Mouse (Mus musculus): Measurements from ENCODE around the gene Agbl4. TPM values are rescaled to one million over a fixed set of nuclear protein-coding genes. Genes with fewer than 3 reads are reported as not detected.
"Not testable (repeated sequence)": the region's sequence is repeated elsewhere in the genome, so short reads cannot be mapped to it uniquely, and the experiment has no call there.

Agbl4 gene
- polyA plus RNA-seq, 1 experiment from 2014 or later = 0.74 TPM

- H3K9ac ChIP-seq = no peak overlapping the region
- no peak overlapping the region for H3K4me2 ChIP-seq
- H3K4me1 ChIP-seq = no peaks in the 10 kb centered on the region
- no peaks in the 10 kb centered on the region for H3K36me3 ChIP-seq
- 41% methylated on average over 2 of the region's 2 CpGs for WGBS
- no peak for ATAC-seq (ENCODE audit: insufficient number of reproducible peaks, insufficient read depth, low FRiP score, low TSS enrichment, low read depth)
- H3K9me3 ChIP-seq = no peaks in the 10 kb centered on the region
- H3K27me3 ChIP-seq = no peaks in the 10 kb centered on the region
- H3K4me3 ChIP-seq = no peak overlapping the region
- H3K27ac ChIP-seq = peak overlapping the region; percentile 39; the same call in 1 of the 2 replicates
Measured at GRCm38 (mm10) chr4:111181478-111181877, 784.0 kb downstream of the Agbl4 start.

GRCm38 (mm10) chr4:111200100-111200499 is 802.6 kb downstream of the Agbl4 start:
- no peak overlapping the region for H3K27ac ChIP-seq
- no peak overlapping the region for H3K4me2 ChIP-seq
- H3K4me3 ChIP-seq = no peak overlapping the region
- no peaks in the 10 kb centered on the region for H3K27me3 ChIP-seq
- WGBS = 40% methylated on average over 2 of the region's 2 CpGs
- H3K9me3 ChIP-seq = no peaks in the 10 kb centered on the region
- no peaks in the 10 kb centered on the region for H3K4me1 ChIP-seq
- no peaks in the 10 kb centered on the region for H3K36me3 ChIP-seq
- no peak for ATAC-seq (ENCODE audit: insufficient number of reproducible peaks, insufficient read depth, low FRiP score, low TSS enrichment, low read depth)
- H3K9ac ChIP-seq = no peak overlapping the region

GRCm38 (mm10) chr4:111215191-111215762 is 817.8 kb downstream of the Agbl4 start:
- H3K9me3 ChIP-seq = no peaks in the 10 kb centered on the region
- 77% methylated on average over 3 of the region's 3 CpGs for WGBS
- no peaks in the 10 kb centered on the region for H3K27me3 ChIP-seq
- no peak overlapping the region for H3K9ac ChIP-seq
- H3K36me3 ChIP-seq = no peaks in the 10 kb centered on the region
- no peak overlapping the region for H3K27ac ChIP-seq
- H3K4me2 ChIP-seq = no peak overlapping the region
- no peak overlapping the region for H3K4me3 ChIP-seq
- H3K4me1 ChIP-seq = no peaks in the 10 kb centered on the region
- no peak for ATAC-seq (ENCODE audit: insufficient number of reproducible peaks, insufficient read depth, low FRiP score, low TSS enrichment, low read depth)

- H3K27ac ChIP-seq; H3K4me1 ChIP-seq; H3K36me3 ChIP-seq; H3K9me3 ChIP-seq; H3K9ac ChIP-seq; ATAC-seq (ENCODE audit: insufficient number of reproducible peaks, insufficient read depth, low FRiP score, low TSS enrichment, low read depth); H3K4me3 ChIP-seq; H3K4me2 ChIP-seq; H3K27me3 ChIP-seq: not testable (repeated sequence)
- 82% methylated on average over 1 of the region's 1 CpGs for WGBS
Measured at GRCm38 (mm10) chr4:111219030-111219429, 821.6 kb downstream of the Agbl4 start.

GRCm38 (mm10) chr4:111219543-111219942 is 822.1 kb downstream of the Agbl4 start:
- H3K9me3 ChIP-seq; H3K4me2 ChIP-seq; H3K4me1 ChIP-seq; ATAC-seq (ENCODE audit: insufficient number of reproducible peaks, insufficient read depth, low FRiP score, low TSS enrichment, low read depth); H3K36me3 ChIP-seq; H3K4me3 ChIP-seq; H3K27me3 ChIP-seq; H3K27ac ChIP-seq; H3K9ac ChIP-seq: not testable (repeated sequence)
- WGBS = 93% methylated on average over 9 of the region's 9 CpGs

GRCm38 (mm10) chr4:111233849-111234248 is 836.4 kb downstream of the Agbl4 start:
- no peak overlapping the region for H3K4me2 ChIP-seq
- H3K36me3 ChIP-seq = no peaks in the 10 kb centered on the region
- no peaks in the 10 kb centered on the region for H3K9me3 ChIP-seq
- no peak overlapping the region for H3K4me3 ChIP-seq
- WGBS = 40% methylated on average over 1 of the region's 1 CpGs
- no peaks in the 10 kb centered on the region for H3K27me3 ChIP-seq
- H3K27ac ChIP-seq = no peak overlapping the region
- H3K4me1 ChIP-seq = no peaks in the 10 kb centered on the region
- no peak for ATAC-seq (ENCODE audit: insufficient number of reproducible peaks, insufficient read depth, low FRiP score, low TSS enrichment, low read depth)
- H3K9ac ChIP-seq = no peak overlapping the region

- H3K4me1 ChIP-seq = no peaks in the 10 kb centered on the region
- no peaks in the 10 kb centered on the region for H3K36me3 ChIP-seq
- H3K9ac ChIP-seq = no peak overlapping the region
- no peaks in the 10 kb centered on the region for H3K9me3 ChIP-seq
- no peak overlapping the region for H3K27ac ChIP-seq
- H3K4me3 ChIP-seq = no peak overlapping the region
- H3K27me3 ChIP-seq = no peaks in the 10 kb centered on the region
- WGBS = 86% methylated on average over 5 of the region's 5 CpGs
- no peak overlapping the region for H3K4me2 ChIP-seq
- ATAC-seq (ENCODE audit: insufficient number of reproducible peaks, insufficient read depth, low FRiP score, low TSS enrichment, low read depth) = no peak
Measured at GRCm38 (mm10) chr4:111251917-111252316, 854.5 kb downstream of the Agbl4 start.

- Histone ChIP-seq H3K4me1 (no peaks in the 10 kb centered on the region), H3K4me2 (no peak overlapping the region), H3K27ac (no peak overlapping the region), H3K27me3 (no peaks in the 10 kb centered on the region), H3K9ac (no peak overlapping the region), H3K4me3 (no peak overlapping the region), H3K9me3 (no peaks in the 10 kb centered on the region), H3K36me3 (no peaks in the 10 kb centered on the region)
- ATAC-seq (ENCODE audit: insufficient number of reproducible peaks, insufficient read depth, low FRiP score, low TSS enrichment, low read depth) = no peak
- WGBS = 65% methylated on average over 4 of the region's 4 CpGs
Measured at GRCm38 (mm10) chr4:111255499-111255898, 858.0 kb downstream of the Agbl4 start.

GRCm38 (mm10) chr4:111256931-111257330 is 859.5 kb downstream of the Agbl4 start:
- no peak overlapping the region for H3K4me2 ChIP-seq
- H3K36me3 ChIP-seq = no peaks in the 10 kb centered on the region
- no peak overlapping the region for H3K4me3 ChIP-seq
- ATAC-seq (ENCODE audit: insufficient number of reproducible peaks, insufficient read depth, low FRiP score, low TSS enrichment, low read depth) = no peak
- H3K4me1 ChIP-seq = no peaks in the 10 kb centered on the region
- no peak overlapping the region for H3K9ac ChIP-seq
- no peak overlapping the region for H3K27ac ChIP-seq
- no peaks in the 10 kb centered on the region for H3K9me3 ChIP-seq
- no peaks in the 10 kb centered on the region for H3K27me3 ChIP-seq

- Histone ChIP-seq H3K4me1 (no peaks in the 10 kb centered on the region), H3K9ac (no peak overlapping the region), H3K27ac (no peak overlapping the region), H3K9me3 (no peaks in the 10 kb centered on the region), H3K27me3 (no peaks in the 10 kb centered on the region), H3K36me3 (no peaks in the 10 kb centered on the region), H3K4me3 (no peak overlapping the region), H3K4me2 (no peak overlapping the region)
- WGBS = 84% methylated on average over 2 of the region's 2 CpGs
- ATAC-seq (ENCODE audit: insufficient number of reproducible peaks, insufficient read depth, low FRiP score, low TSS enrichment, low read depth) = no peak
Measured at GRCm38 (mm10) chr4:111280936-111281335, 883.5 kb downstream of the Agbl4 start.

GRCm38 (mm10) chr4:111281836-111282235 is 884.4 kb downstream of the Agbl4 start:
- Histone ChIP-seq H3K27ac (no peak overlapping the region), H3K4me2 (no peak overlapping the region), H3K36me3 (no peaks in the 10 kb centered on the region), H3K9me3 (no peaks in the 10 kb centered on the region), H3K9ac (no peak overlapping the region), H3K27me3 (no peaks in the 10 kb centered on the region), H3K4me1 (no peaks in the 10 kb centered on the region), H3K4me3 (no peak overlapping the region)
- WGBS = 92% methylated on average over 4 of the region's 4 CpGs
- ATAC-seq (ENCODE audit: insufficient number of reproducible peaks, insufficient read depth, low FRiP score, low TSS enrichment, low read depth) = no peak

GRCm38 (mm10) chr4:111284625-111285024 is 887.2 kb downstream of the Agbl4 start:
- H3K27ac ChIP-seq = no peak overlapping the region
- no peaks in the 10 kb centered on the region for H3K4me1 ChIP-seq
- H3K27me3 ChIP-seq = no peaks in the 10 kb centered on the region
- no peak overlapping the region for H3K4me2 ChIP-seq
- 62% methylated on average over 2 of the region's 2 CpGs for WGBS
- no peaks in the 10 kb centered on the region for H3K9me3 ChIP-seq
- H3K4me3 ChIP-seq = no peak overlapping the region
- no peaks in the 10 kb centered on the region for H3K36me3 ChIP-seq
- ATAC-seq (ENCODE audit: insufficient number of reproducible peaks, insufficient read depth, low FRiP score, low TSS enrichment, low read depth) = no peak
- H3K9ac ChIP-seq = no peak overlapping the region
